Mouse (Mus musculus) midbrain, embryonic 12.5 days (tissue): ENCODE measurements around the gene Alg2. TPM values are rescaled to one million over a fixed set of nuclear protein-coding genes. Genes with fewer than 3 reads are reported as not detected.

Experiments used
- ATAC-seq: fragments of 200-750 bp; cut with Nextera tagmentation; 2 replicates; pipeline ENCODE4 v1.8.0; 2017; ENCODE audit warnings: low read depth, moderate TSS enrichment, moderate library complexity; ENCODE audit not compliant: low FRiP score
- H3K27ac ChIP-seq: fragments of 300-500 bp; sonication (generic); replicated peaks from 2 replicates; pipeline ENCODE4 v1.5.1; 2016; ENCODE audit warnings: mild to moderate bottlenecking
- H3K27me3 ChIP-seq: fragments of 300-500 bp; sonication (generic); 2 replicates; pipeline ENCODE4 v1.6.1; 2016; ENCODE audit warnings: mild to moderate bottlenecking
- H3K36me3 ChIP-seq: fragments of 300-500 bp; sonication (generic); 2 replicates; pipeline ENCODE4 v1.6.1; 2016
- H3K4me1 ChIP-seq: fragments of 300-500 bp; sonication (generic); 2 replicates; pipeline ENCODE4 v1.6.1; 2016
- H3K4me2 ChIP-seq: fragments of 300-500 bp; sonication (generic); replicated peaks from 2 replicates; pipeline ENCODE4 v1.6.1; 2016; ENCODE audit warnings: mild to moderate bottlenecking, moderate library complexity
- H3K4me3 ChIP-seq: fragments of 300-500 bp; sonication (generic); 2 replicates; pipeline ENCODE4 v1.5.1; 2016; ENCODE audit warnings: mild to moderate bottlenecking
- H3K9ac ChIP-seq: fragments of 300-500 bp; sonication (generic); replicated peaks from 2 replicates; pipeline ENCODE4 v1.6.1; 2016; ENCODE audit warnings: mild to moderate bottlenecking, moderate library complexity
- H3K9me3 ChIP-seq: fragments of 300-500 bp; sonication (generic); 2 replicates; pipeline ENCODE4 v1.6.1; 2016; ENCODE audit warnings: mild to moderate bottlenecking
- WGBS: fragments of 180-500 bp; shearing (Covaris S2); methylation state at CpG from one replicate; pipeline ENCODE4 v1.1.7; 2016; 5-methylcytosine and 5-hydroxymethylcytosine counted together
- polyA plus RNA-seq: library from polyadenylated mRNA; unstranded; fragments of >200 nt; fragmentation: Nextera tagmentation; extraction: Ambion mirVana; gene quantifications from 2 replicates; pipeline ENCODE4 v1.2.1, GENCODE M21; 2016

Alg2 gene
- polyA plus RNA-seq, result 161 and 164 TPM in 2 replicates

DNA sequence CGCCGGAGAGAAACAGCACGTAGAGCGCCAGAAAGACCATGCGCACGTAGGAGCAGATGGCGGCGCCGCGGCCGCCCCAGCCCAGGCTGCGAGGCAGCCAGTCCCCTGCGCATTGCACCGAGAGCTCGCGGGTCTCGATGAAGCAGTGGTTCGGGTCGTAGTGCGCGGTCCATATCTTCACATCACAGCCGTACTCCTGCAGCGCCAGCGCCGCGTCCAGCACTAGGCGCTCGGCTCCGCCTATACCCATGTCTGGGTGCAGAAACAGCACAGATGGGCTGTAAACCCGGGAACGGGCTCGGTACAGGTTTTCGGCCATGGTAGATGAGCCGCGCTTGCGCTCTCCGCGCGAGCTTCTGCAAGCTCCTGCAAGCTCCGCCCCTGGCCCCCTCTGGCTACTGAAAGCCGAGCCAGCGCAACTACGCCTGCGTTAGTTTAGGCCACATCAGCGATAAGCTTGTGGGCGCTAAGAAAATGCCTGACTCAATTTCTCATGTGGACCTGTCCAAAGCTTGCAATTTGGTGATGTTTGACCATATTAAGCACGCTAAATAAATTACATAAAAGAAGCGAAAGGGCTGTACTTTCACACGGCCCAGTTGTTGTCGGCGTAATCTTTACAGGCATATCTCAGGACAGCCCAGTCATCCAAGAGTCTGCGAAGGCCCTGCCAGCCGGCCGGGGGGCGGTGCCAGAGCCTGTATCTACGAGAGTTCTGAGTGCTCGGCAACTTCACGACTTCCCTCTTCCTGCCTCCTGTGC is at the start of gene Alg2, which contains the start of gene Sec61b:
TSS of gene Alg2 (minus strand) at position 366 of the 762 bp plus-strand sequence.
TSS of gene Sec61b (plus strand) at position 691 of the 762 bp plus-strand sequence.
- Histone ChIP-seq H3K27ac (peak within 1 kb of the TSS; percentile 96), H3K36me3 (peaks cover 53% of the 10 kb centered on the region), H3K4me1 (peaks cover 26% of the 10 kb centered on the region), H3K9me3 (no peaks in the 10 kb centered on the region), H3K9ac (peak within 1 kb of the TSS; percentile 90), H3K4me3 (peak within 1 kb of the TSS; percentile 88), H3K4me2 (peak within 1 kb of the TSS; percentile 81), H3K27me3 (no peaks in the 10 kb centered on the region)
- peak; percentile 97 for ATAC-seq
- under 1% methylated on average over 58 of the region's 58 CpGs for WGBS

DNA sequence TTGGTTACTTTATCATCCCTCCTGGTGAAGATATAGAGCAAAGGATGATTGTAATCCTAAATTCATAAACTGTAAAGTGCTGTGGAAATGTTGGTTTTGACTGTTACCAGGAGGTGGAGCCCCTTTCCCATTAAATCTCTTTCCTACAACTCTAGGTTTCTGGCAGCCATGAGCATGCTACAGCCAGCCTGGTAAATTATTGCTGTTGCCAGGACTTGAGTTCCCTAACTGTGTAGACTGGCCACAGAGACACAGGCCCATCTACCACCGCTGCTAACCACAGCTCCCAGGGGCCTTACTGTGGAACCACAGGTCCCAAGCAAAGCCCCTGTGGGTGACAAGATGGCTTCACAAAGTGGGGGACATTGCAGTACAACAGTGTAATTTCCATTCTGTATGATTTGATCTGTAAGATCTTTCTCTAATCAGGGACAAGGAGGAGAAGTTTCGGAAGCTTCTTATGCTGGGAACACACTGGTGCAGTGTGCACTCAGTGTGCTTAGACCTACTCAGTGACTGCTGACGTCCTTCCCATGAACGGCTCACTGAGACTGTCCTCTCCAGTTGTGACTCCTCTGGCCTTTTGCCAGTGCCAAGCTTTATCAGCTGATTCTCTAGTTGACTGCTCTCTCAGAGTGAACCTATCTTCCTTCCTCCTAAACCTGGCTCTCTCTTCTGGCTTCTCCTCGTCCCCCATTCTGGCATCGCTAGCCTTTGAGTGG is 47.9 kb upstream of the Alg2 start:
- 84% methylated on average over 6 of the region's 6 CpGs for WGBS
- Histone ChIP-seq H3K4me3 (no peak overlapping the region), H3K4me2 (no peak overlapping the region), H3K36me3 (no peaks in the 10 kb centered on the region), H3K27ac (no peak overlapping the region), H3K9ac (no peak overlapping the region), H3K4me1 (peaks cover 5% of the 10 kb centered on the region; the same call in 1 of the 2 replicates), H3K27me3 (no peaks in the 10 kb centered on the region), H3K9me3 (no peaks in the 10 kb centered on the region)
- no peak for ATAC-seq

DNA sequence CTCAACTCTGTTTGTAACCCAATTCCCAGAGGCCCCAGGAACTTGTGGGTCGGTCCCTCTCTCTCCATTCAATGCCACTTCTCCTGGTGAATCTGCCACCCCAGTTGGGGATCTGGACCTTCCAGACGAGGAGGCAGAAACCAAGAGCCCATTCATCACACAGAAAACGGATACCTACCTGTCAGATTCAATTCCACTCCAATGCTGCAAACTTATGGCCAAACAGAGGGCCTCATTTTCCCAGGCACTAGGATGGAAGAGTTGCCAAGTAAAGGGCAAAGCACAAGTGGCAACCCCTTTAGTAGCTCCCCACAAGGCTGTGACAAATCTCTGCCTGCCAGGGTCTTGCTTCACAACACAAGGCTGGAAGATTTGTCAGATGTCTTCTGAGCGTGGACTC is 45.9 kb upstream of the Alg2 start:
- H3K4me1 ChIP-seq, result peaks cover 5% of the 10 kb centered on the region; the same call in 1 of the 2 replicates
- no peaks in the 10 kb centered on the region for H3K36me3 ChIP-seq
- no peak overlapping the region for H3K9ac ChIP-seq
- H3K27ac ChIP-seq, result no peak overlapping the region
- H3K4me3 ChIP-seq, result no peak overlapping the region
- H3K9me3 ChIP-seq, result no peaks in the 10 kb centered on the region
- WGBS, result 71% methylated on average over 4 of the region's 4 CpGs
- ATAC-seq, result no peak
- no peaks in the 10 kb centered on the region for H3K27me3 ChIP-seq
- no peak overlapping the region for H3K4me2 ChIP-seq

DNA sequence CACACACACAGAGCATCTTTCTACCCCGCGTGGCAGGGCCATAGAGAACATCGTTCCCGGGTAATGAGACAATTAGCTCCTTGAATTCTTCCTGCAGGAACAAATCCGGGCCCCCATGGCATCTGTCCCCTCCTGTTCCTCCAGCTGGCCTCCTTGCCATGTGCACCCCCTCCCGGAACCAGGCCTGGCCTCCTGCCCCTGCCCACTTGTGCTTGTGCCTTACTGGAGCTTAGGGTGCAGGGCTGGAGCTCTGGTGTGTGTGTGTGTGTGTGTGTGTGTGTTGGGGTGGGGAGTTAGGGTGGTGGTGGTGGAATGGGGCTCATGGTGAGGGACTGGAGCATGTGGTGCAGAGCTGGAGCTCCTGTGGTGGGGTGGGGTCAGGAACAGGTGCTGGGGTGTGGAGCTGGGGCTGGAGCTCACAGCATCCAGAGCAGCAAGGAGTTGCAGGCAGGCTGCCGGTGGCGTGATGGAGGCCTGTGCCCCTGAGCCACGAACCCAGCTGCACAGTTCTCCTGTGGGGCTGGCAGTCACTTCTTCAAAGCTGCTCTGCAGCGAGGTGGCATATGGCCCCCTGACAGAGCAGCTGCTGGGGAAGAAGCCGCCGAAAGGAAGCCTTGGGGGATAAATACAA is 44.5 kb upstream of the Alg2 start:
- peaks cover 5% of the 10 kb centered on the region; the same call in 1 of the 2 replicates for H3K4me1 ChIP-seq
- H3K27me3 ChIP-seq, result no peaks in the 10 kb centered on the region
- no peak overlapping the region for H3K4me3 ChIP-seq
- no peak overlapping the region for H3K9ac ChIP-seq
- no peak overlapping the region for H3K4me2 ChIP-seq
- no peak overlapping the region for H3K27ac ChIP-seq
- 55% methylated on average over 12 of the region's 12 CpGs for WGBS
- H3K9me3 ChIP-seq, result no peaks in the 10 kb centered on the region
- H3K36me3 ChIP-seq, result no peaks in the 10 kb centered on the region
- peak; percentile 70 for ATAC-seq

DNA sequence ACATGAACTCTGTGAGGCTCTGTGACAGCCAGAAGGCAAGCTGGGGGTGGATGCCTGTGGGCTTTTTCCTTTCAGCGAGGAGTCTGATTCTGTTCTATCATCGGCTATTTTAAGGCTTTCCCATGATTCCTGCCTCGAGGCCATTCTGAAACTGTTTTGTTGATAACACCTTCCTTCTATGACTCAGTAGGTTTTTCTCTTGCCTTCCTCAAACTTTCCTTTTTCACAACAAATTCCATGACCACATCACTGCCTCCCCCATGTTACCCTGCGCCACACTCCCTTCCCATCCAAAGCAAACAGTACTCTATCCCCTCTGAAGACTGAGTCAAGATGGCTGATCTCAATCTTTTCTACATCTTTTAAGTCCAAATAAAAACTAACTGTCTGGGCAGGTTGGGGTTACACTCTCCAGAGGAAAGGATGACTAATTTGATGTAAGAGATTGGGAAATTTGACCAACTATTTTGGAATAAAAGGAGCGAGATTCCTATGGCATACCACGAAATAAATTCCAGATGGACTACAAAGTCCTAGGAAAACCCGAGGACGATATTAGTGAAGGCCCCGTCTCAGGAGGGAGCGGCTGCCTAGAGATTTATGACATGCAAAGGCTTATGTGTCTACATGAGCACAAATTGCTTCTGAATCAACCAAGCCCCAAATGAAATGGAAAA is 30.8 kb upstream of the Alg2 start:
- 85% methylated on average over 10 of the region's 10 CpGs for WGBS
- H3K4me1 ChIP-seq, result no peaks in the 10 kb centered on the region
- H3K4me2 ChIP-seq, result no peak overlapping the region
- no peak overlapping the region for H3K4me3 ChIP-seq
- no peaks in the 10 kb centered on the region for H3K9me3 ChIP-seq
- no peak overlapping the region for H3K27ac ChIP-seq
- no peak overlapping the region for H3K9ac ChIP-seq
- ATAC-seq, result no peak
- no peaks in the 10 kb centered on the region for H3K27me3 ChIP-seq
- no peaks in the 10 kb centered on the region for H3K36me3 ChIP-seq

DNA sequence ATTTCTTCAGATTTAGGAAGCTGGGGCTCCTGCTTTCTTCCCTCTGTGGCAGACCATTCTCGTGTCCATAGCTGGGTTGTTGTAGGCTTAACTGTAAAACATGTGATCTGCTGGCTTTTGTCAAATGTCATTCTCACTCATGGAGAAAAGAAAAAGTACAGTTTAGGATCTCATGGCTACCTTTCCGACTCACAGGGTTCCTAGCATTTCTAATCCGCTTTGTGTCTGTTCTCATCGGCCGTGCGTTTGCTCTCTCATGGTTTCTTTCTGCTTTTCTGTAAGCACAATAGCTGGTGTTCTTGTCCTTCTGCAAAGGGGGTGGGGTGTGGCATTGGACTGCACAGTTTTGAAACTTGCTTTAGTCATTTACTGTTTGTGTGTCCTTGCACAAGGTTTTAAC is 28.9 kb upstream of the Alg2 start:
- Histone ChIP-seq H3K4me3 (no peak overlapping the region), H3K27ac (no peak overlapping the region), H3K4me1 (no peaks in the 10 kb centered on the region), H3K9ac (no peak overlapping the region), H3K4me2 (no peak overlapping the region), H3K36me3 (no peaks in the 10 kb centered on the region), H3K27me3 (no peaks in the 10 kb centered on the region), H3K9me3 (no peaks in the 10 kb centered on the region)
- 86% methylated on average over 6 of the region's 6 CpGs for WGBS
- ATAC-seq, result no peak

DNA sequence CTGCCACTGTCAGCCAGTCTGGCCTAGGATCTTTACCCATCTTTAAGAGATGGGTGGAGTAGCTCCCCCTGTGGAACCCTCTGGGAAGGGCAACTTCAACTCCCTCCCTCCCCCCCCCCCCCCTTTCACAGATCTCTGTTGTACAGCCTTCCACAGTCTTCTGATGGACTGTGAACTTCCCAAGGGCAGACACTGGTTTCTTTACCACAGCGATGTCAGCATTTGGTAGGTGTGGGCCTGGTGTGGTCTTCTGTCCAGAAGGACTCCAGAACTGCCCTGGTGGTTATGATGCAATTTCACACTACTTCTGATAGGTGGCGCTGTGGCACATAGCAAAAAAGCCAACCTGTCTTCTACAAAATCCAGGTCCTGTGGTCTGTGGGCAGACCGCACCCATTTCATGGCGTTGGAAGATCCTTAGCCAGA is 28.4 kb upstream of the Alg2 start:
- 34% methylated on average over 4 of the region's 4 CpGs for WGBS
- Histone ChIP-seq H3K9me3 (no peaks in the 10 kb centered on the region), H3K4me1 (no peaks in the 10 kb centered on the region), H3K27me3 (no peaks in the 10 kb centered on the region), H3K4me2 (no peak overlapping the region), H3K36me3 (no peaks in the 10 kb centered on the region), H3K27ac (no peak overlapping the region), H3K4me3 (no peak overlapping the region), H3K9ac (no peak overlapping the region)
- ATAC-seq, result peak; percentile 62; the same call in 1 of the 2 replicates

DNA sequence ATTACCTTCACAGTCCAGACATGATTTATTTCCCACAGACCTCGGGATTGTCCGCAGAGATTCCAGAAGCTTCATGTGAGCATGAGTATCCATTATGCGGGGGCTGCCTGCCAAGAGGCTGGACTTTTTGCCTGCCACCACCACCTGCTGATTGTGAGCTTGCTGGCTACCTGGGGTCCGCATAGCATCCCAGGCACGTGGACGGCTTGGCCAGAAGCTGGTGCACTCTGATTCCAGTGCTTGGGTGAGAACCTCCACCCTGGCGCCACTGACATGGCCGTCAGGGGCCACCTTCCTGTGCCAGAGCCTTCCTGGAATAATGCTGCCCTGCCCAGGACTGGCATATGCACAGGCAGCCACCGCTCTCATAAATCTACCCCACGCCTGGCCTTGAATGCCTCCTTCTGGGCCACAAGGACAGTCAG is 25.0 kb upstream of the Alg2 start:
- Histone ChIP-seq H3K4me1 (no peaks in the 10 kb centered on the region), H3K9ac (no peak overlapping the region), H3K27me3 (no peaks in the 10 kb centered on the region), H3K4me3 (no peak overlapping the region), H3K27ac (no peak overlapping the region), H3K4me2 (no peak overlapping the region), H3K9me3 (no peaks in the 10 kb centered on the region), H3K36me3 (no peaks in the 10 kb centered on the region)
- ATAC-seq, result no peak
- 85% methylated on average over 10 of the region's 10 CpGs for WGBS

DNA sequence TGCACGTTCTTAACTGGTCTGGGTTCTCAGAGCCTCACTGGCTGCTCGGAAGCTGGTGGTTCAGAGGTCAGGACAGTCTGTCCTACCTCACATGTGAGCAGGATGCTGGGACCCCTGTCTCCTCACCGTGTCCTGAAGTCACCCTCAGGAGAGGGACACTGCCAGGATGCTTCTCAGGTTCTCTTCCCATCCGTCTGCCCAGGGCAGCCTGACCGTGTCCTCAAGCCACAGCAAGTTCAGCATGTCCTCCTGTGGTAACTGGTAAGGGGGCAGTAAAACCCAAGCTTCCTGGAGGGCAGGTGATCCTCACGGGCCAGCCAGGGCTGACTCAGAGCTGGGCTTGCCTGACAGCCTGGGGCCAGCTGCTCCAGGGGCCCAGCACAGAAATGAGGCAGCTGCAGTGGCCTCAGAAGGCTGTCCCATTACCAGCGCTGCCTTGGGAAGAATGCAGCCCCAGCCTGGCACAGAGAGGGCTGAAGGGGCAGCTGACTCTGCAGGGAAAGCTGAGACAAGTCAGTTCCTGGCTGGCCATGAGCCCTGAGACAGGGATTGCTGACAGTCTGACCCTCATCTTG is 23.8 kb upstream of the Alg2 start:
- ATAC-seq, result no peak
- Histone ChIP-seq H3K9me3 (no peaks in the 10 kb centered on the region), H3K4me2 (no peak overlapping the region), H3K4me1 (no peaks in the 10 kb centered on the region), H3K27me3 (no peaks in the 10 kb centered on the region), H3K27ac (no peak overlapping the region), H3K36me3 (no peaks in the 10 kb centered on the region), H3K4me3 (no peak overlapping the region), H3K9ac (no peak overlapping the region)
- WGBS, result 76% methylated on average over 7 of the region's 7 CpGs

DNA sequence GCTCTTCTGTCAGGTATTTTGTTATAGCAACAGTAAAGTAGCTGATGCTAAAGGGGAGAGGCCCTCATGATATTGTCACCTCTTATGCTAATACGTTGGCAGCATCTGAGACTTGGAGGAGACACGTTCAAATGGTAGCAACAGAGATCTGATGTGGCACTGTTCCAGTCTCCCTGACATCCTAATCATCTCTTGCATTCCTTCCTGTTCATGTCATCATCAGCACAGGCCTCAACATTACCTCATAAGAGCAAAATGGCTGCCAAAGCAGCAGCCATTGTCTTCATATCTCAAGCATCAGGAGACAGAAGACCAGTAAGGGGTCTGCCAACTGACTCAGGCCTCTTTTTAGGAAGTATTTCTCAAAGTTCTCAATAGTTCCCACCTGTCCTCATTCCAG is 20.6 kb upstream of the Alg2 start:
- Histone ChIP-seq H3K36me3 (no peaks in the 10 kb centered on the region), H3K4me2 (no peak overlapping the region), H3K9me3 (no peaks in the 10 kb centered on the region), H3K27me3 (no peaks in the 10 kb centered on the region), H3K27ac (no peak overlapping the region), H3K4me3 (no peak overlapping the region), H3K4me1 (peaks cover 12% of the 10 kb centered on the region), H3K9ac (no peak overlapping the region)
- WGBS, result 90% methylated on average over 2 of the region's 2 CpGs
- ATAC-seq, result no peak

DNA sequence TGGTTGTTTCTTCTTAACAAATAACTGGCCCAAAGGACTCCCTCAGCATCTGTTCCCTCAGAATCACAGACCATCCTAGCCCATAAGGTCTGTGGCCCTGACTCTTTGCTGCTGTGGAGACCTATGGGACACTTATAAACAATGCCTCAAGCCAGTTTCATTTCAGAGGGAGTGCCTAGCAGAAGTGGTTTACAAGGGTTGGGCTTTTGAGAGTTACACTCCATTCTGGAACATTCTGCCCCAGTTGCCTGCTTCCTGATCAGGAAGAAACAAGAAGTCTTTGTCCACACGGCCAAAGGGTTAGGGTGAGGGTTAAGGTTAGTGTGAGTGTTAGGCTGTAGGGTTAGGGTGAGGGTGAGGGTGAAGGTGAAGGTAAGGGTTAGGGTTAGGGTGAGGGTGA is 20.0 kb upstream of the Alg2 start:
- Histone ChIP-seq H3K9ac (no peak overlapping the region), H3K27ac (no peak overlapping the region), H3K4me3 (no peak overlapping the region), H3K4me2 (no peak overlapping the region), H3K27me3 (no peaks in the 10 kb centered on the region), H3K36me3 (no peaks in the 10 kb centered on the region), H3K4me1 (peaks cover 12% of the 10 kb centered on the region), H3K9me3 (no peaks in the 10 kb centered on the region)
- ATAC-seq, result no peak
- WGBS, result 74% methylated on average over 1 of the region's 1 CpGs
